Mouse (Mus musculus) midbrain, embryonic 11.5 days (tissue): ENCODE measurements around the gene Gnb3. TPM values are rescaled to one million over a fixed set of nuclear protein-coding genes. Genes with fewer than 3 reads are reported as not detected.

Source experiments
- ATAC-seq: fragments of 200-750 bp; cut with Nextera tagmentation; 2 replicates; pipeline ENCODE4 v1.8.0; 2017; ENCODE audit warnings: moderate TSS enrichment, moderate library complexity; ENCODE audit not compliant: low FRiP score
- DNase-seq: peaks from one replicate; pipeline ENCODE4 v3.0.0; 2015; ENCODE audit warnings: low spot score; ENCODE audit errors: missing footprints
- H3K27ac ChIP-seq: fragments of 300-500 bp; sonication (generic); 2 replicates; pipeline ENCODE4 v1.5.1; 2014; ENCODE audit warnings: low read depth, low read length
- H3K27me3 ChIP-seq: fragments of 300-500 bp; sonication (generic); 2 replicates; pipeline ENCODE4 v1.6.1; 2014; ENCODE audit warnings: mild to moderate bottlenecking, low read length, moderate library complexity, mixed read lengths; ENCODE audit not compliant: control insufficient read depth, insufficient read depth
- H3K36me3 ChIP-seq: fragments of 300-500 bp; sonication (generic); 2 replicates; pipeline ENCODE4 v1.6.1; 2014; ENCODE audit warnings: mild to moderate bottlenecking, low read length, moderate library complexity, mixed read lengths; ENCODE audit not compliant: control insufficient read depth, insufficient read depth
- H3K4me1 ChIP-seq: fragments of 300-500 bp; sonication (generic); 2 replicates; pipeline ENCODE4 v1.6.1; 2014; ENCODE audit warnings: low read length; ENCODE audit not compliant: control insufficient read depth, insufficient read depth
- H3K4me2 ChIP-seq: fragments of 300-500 bp; sonication (generic); 2 replicates; pipeline ENCODE4 v1.6.1; 2014; ENCODE audit warnings: mild to moderate bottlenecking, moderate library complexity
- H3K4me3 ChIP-seq: fragments of 300-500 bp; sonication (generic); 2 replicates; pipeline ENCODE4 v1.5.1; 2014; ENCODE audit warnings: low read depth, low read length
- H3K9ac ChIP-seq: fragments of 300-500 bp; sonication (generic); 2 replicates; pipeline ENCODE4 v1.6.1; 2014; ENCODE audit warnings: low read length
- H3K9me3 ChIP-seq: fragments of 300-500 bp; sonication (generic); 2 replicates; pipeline ENCODE4 v1.6.1; 2016; ENCODE audit warnings: low read length; ENCODE audit not compliant: control insufficient read depth
- WGBS: fragments of 180-500 bp; shearing (Covaris S2); extraction: QIAGEN DNeasy Blood & Tissue Kit; methylation state at CpG from one replicate; pipeline ENCODE4 v1.1.7; 2014; 5-methylcytosine and 5-hydroxymethylcytosine counted together
- polyA plus RNA-seq: library from polyadenylated mRNA; unstranded; fragments of >200 nt; fragmentation: Nextera tagmentation; extraction: Ambion mirVana; gene quantifications from 2 replicates; pipeline ENCODE4 v1.2.1, GENCODE M21; 2014

The Gnb3 gene
- polyA plus RNA-seq, 1 experiment from 2014 or later: 3.8 TPM

- Histone ChIP-seq H3K27me3 (peaks cover 3% of the 10 kb centered on the region; the same call in 1 of the 2 replicates), H3K4me2 (no peak overlapping the region), H3K27ac (no peak overlapping the region), H3K9ac (peak overlapping the region; percentile 47), H3K9me3 (no peaks in the 10 kb centered on the region), H3K36me3 (no peaks in the 10 kb centered on the region), H3K4me3 (no peak overlapping the region), H3K4me1 (peaks cover 39% of the 10 kb centered on the region)
- 81% methylated on average over 9 of the region's 9 CpGs for WGBS
- ATAC-seq: no peak
- DNase-seq: no peak
Measured at GRCm38 (mm10) chr6:124860511-124860910, 20.4 kb upstream of the Gnb3 start.

GRCm38 (mm10) chr6:124859725-124860124 is 19.6 kb upstream of the Gnb3 start:
- H3K27ac ChIP-seq: no peak overlapping the region; the same call in 1 of the 2 replicates
- peak; percentile 14 for ATAC-seq
- H3K9ac ChIP-seq: peak overlapping the region; percentile 47
- DNase-seq: peak; percentile 99
- peaks cover 3% of the 10 kb centered on the region; the same call in 1 of the 2 replicates for H3K27me3 ChIP-seq
- no peaks in the 10 kb centered on the region for H3K36me3 ChIP-seq
- WGBS: 10% methylated on average over 12 of the region's 12 CpGs
- peak overlapping the region; percentile 6; the same call in 1 of the 2 replicates for H3K4me2 ChIP-seq
- no peaks in the 10 kb centered on the region for H3K9me3 ChIP-seq
- no peak overlapping the region for H3K4me3 ChIP-seq
- H3K4me1 ChIP-seq: peaks cover 39% of the 10 kb centered on the region

GRCm38 (mm10) chr6:124858561-124859318 is 18.7 kb upstream of the Gnb3 start:
- no peak for ATAC-seq
- Histone ChIP-seq H3K27me3 (peaks cover 3% of the 10 kb centered on the region; the same call in 1 of the 2 replicates), H3K4me2 (no peak overlapping the region; the same call in 1 of the 2 replicates), H3K4me1 (peaks cover 35% of the 10 kb centered on the region), H3K9ac (no peak overlapping the region), H3K4me3 (no peak overlapping the region), H3K36me3 (no peaks in the 10 kb centered on the region), H3K9me3 (no peaks in the 10 kb centered on the region), H3K27ac (no peak overlapping the region)
- no peak for DNase-seq
- 79% methylated on average over 28 of the region's 28 CpGs for WGBS

GRCm38 (mm10) chr6:124857840-124858530 is 17.9 kb upstream of the Gnb3 start:
- WGBS: 25% methylated on average over 26 of the region's 26 CpGs
- Histone ChIP-seq H3K36me3 (no peaks in the 10 kb centered on the region), H3K27ac (no peak overlapping the region), H3K4me2 (peak overlapping the region; percentile 67), H3K4me3 (peak overlapping the region; percentile 71), H3K4me1 (peaks cover 32% of the 10 kb centered on the region), H3K27me3 (peaks cover 3% of the 10 kb centered on the region; the same call in 1 of the 2 replicates), H3K9me3 (no peaks in the 10 kb centered on the region), H3K9ac (peak overlapping the region; percentile 94)
- no peak for DNase-seq
- ATAC-seq: no peak

GRCm38 (mm10) chr6:124856916-124857839 is 17.1 kb upstream of the Gnb3 start, which contains the start of gene P3h3:
Gene P3h3, minus strand, starts transcription at chr6:124857752.
- H3K27ac ChIP-seq: peak within 1 kb of the TSS; percentile 82

GRCm38 (mm10) chr6:124856321-124856720 is 16.2 kb upstream of the Gnb3 start:
- no peaks in the 10 kb centered on the region for H3K9me3 ChIP-seq
- H3K27me3 ChIP-seq: peaks cover 3% of the 10 kb centered on the region; the same call in 1 of the 2 replicates
- ATAC-seq (peak; percentile 23; the same call in 1 of the 2 replicates), DNase-seq (peak; percentile 92)
- H3K9ac ChIP-seq: peak overlapping the region; percentile 94
- H3K4me1 ChIP-seq: peaks cover 17% of the 10 kb centered on the region
- H3K4me2 ChIP-seq: peak overlapping the region; percentile 67
- 9% methylated on average over 14 of the region's 14 CpGs for WGBS
- no peaks in the 10 kb centered on the region for H3K36me3 ChIP-seq
- 0 out of 2 replicates have a peak overlapping the region, but pooled peaks have one; percentile 82 for H3K27ac ChIP-seq
- peak overlapping the region; percentile 71 for H3K4me3 ChIP-seq

More at GRCm38 (mm10) chr6:124856916-124857839, 17.1 kb upstream of the Gnb3 start, which contains the start of gene P3h3:
- peaks cover 3% of the 10 kb centered on the region; the same call in 1 of the 2 replicates for H3K27me3 ChIP-seq
- no peaks in the 10 kb centered on the region for H3K36me3 ChIP-seq
- peak within 1 kb of the TSS; percentile 67 for H3K4me2 ChIP-seq
- peak within 1 kb of the TSS; percentile 71 for H3K4me3 ChIP-seq
- DNase-seq (peak; percentile 97), ATAC-seq (peak; percentile 88)
- no peaks in the 10 kb centered on the region for H3K9me3 ChIP-seq
- peaks cover 26% of the 10 kb centered on the region for H3K4me1 ChIP-seq
- WGBS: under 1% methylated on average over 70 of the region's 86 CpGs
- H3K9ac ChIP-seq: peak within 1 kb of the TSS; percentile 94

- Histone ChIP-seq H3K4me2 (no peak overlapping the region), H3K27me3 (peaks cover 3% of the 10 kb centered on the region; the same call in 1 of the 2 replicates), H3K36me3 (no peaks in the 10 kb centered on the region), H3K9me3 (no peaks in the 10 kb centered on the region), H3K4me1 (peaks cover 11% of the 10 kb centered on the region), H3K4me3 (no peak overlapping the region), H3K9ac (no peak overlapping the region), H3K27ac (no peak overlapping the region; the same call in 1 of the 2 replicates)
- DNase-seq: no peak
- ATAC-seq: no peak
- 72% methylated on average over 12 of the region's 12 CpGs for WGBS
Measured at GRCm38 (mm10) chr6:124854647-124855046, 14.6 kb upstream of the Gnb3 start.

GRCm38 (mm10) chr6:124850535-124850934 is 10.5 kb upstream of the Gnb3 start:
- Histone ChIP-seq H3K27me3 (no peaks in the 10 kb centered on the region), H3K4me2 (no peak overlapping the region), H3K4me1 (no peaks in the 10 kb centered on the region), H3K36me3 (no peaks in the 10 kb centered on the region), H3K4me3 (no peak overlapping the region), H3K9ac (no peak overlapping the region), H3K27ac (no peak overlapping the region), H3K9me3 (no peaks in the 10 kb centered on the region)
- peak; percentile 72 for DNase-seq
- no peak for ATAC-seq
- WGBS: 60% methylated on average over 8 of the region's 8 CpGs
